Comparison of ENCODE assay signal across 8 mouse cellular contexts in genomic region chr2:4555221-4555631, GRCm38 (mm10).
DNase-seq lines count a peak whose midpoint lies in the region; ATAC-seq lines count a peak whose summit lies in the region.

No protein-coding gene starts in this region.

- no peaks in the 10 kb centered on the region for H3K27me3 ChIP-seq in heart, embryonic 13.5 days (replicated peaks)
- H3K27me3 ChIP-seq in limb, embryonic 13.5 days = no peaks in the 10 kb centered on the region

- 38% methylated on average over 7 of the region's 7 CpGs for WGBS in heart, embryonic 13.5 days
- 14% methylated on average over 7 of the region's 7 CpGs for WGBS in limb, embryonic 13.5 days

- no peak overlapping the region for H3K4me2 ChIP-seq in heart, embryonic 13.5 days
- H3K4me2 ChIP-seq in limb, embryonic 13.5 days (replicated peaks) = no peak overlapping the region

- no peaks in the 10 kb centered on the region for H3K9me3 ChIP-seq in heart, embryonic 13.5 days
- H3K9me3 ChIP-seq in limb, embryonic 13.5 days = no peaks in the 10 kb centered on the region

- peak; percentile 28 for DNase-seq in adrenal gland, adult 8-10 months
- DNase-seq in adrenal gland, postnatal 25 days = no peak
- peak; percentile 31 for DNase-seq in adrenal gland, postnatal 14 days
- no peak for DNase-seq in yolk sac, embryonic 10.5 days (ENCODE audit: low spot score)
- DNase-seq in frontal cortex, postnatal 14 days (ENCODE audit: low spot score in 2 of 2) = no peak

- ATAC-seq in heart, embryonic 13.5 days (ENCODE audit: extremely low read depth, insufficient number of reproducible peaks, low FRiP score, low TSS enrichment) = no peak
- no peak for ATAC-seq in limb, embryonic 13.5 days (ENCODE audit: low FRiP score, low read depth)
- no peak for ATAC-seq in cerebellum, adult (ENCODE audit: insufficient number of reproducible peaks, low FRiP score, low TSS enrichment)

- H3K4me1 ChIP-seq in heart, embryonic 13.5 days = peaks cover 51% of the 10 kb centered on the region
- H3K4me1 ChIP-seq in limb, embryonic 13.5 days = peaks cover 66% of the 10 kb centered on the region

- no peak overlapping the region for H3K9ac ChIP-seq in heart, embryonic 13.5 days
- no peak overlapping the region for H3K9ac ChIP-seq in limb, embryonic 13.5 days

- H3K36me3 ChIP-seq in heart, embryonic 13.5 days = peaks cover 11% of the 10 kb centered on the region
- H3K36me3 ChIP-seq in limb, embryonic 13.5 days = peaks cover 26% of the 10 kb centered on the region

- no peak overlapping the region for H3K4me3 ChIP-seq in heart, embryonic 13.5 days
- H3K4me3 ChIP-seq in limb, embryonic 13.5 days = no peak overlapping the region

- peak overlapping the region; percentile 40 for H3K27ac ChIP-seq in heart, embryonic 13.5 days (replicated peaks)
- peak overlapping the region; percentile 69 for H3K27ac ChIP-seq in limb, embryonic 13.5 days

Comparison
In these comparisons a context has a peak if more than half of its experiments do, and no peak if none do; other contexts are left out.
1. DNase-seq: peak in adrenal gland, adult 8-10 months (single experiment) and adrenal gland, postnatal 14 days (single experiment); none in adrenal gland, postnatal 25 days (single experiment), yolk sac, embryonic 10.5 days (single experiment) and frontal cortex, postnatal 14 days (0 of 2).